Mouse (Mus musculus): ENCODE data around the gene Ccdc183. TPM values are rescaled to one million over a fixed set of nuclear protein-coding genes. Genes with fewer than 3 reads are reported as not detected.

Ccdc183 gene
- polyA plus RNA-seq, 2 experiments, result 0.08 TPM; not detected in 1

DNA sequence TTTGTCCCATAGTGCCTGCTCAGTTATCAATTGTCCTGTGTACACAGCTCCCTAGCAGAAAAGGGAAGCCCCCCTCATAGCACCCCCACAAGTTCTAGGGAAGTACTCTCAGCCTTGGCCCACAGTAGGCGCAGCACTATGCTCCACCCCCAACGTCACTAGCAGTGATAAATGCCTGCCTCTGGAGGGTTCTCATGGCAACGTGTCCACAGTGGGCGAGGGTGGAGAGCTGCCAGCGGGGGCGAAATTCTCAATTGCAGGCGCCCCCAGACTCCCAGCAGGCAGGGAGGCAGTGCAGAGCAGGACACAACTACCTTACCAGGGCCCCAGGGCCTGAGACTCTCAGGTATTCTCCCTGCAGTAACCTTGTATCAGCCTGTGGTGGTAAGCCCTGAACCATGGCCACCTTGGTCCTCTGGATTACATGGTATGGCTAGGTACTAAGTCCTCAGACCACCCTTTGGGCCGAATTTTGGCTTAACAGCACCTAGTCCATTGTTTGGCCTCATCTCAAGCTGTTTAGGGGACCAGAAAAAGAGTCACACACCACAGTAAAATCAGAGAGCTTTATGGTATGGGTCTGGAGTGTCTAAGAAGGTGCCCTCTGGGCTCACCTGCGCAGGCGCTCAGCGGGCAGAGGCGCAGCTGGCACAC is 34.9 kb downstream of the Ccdc183 start:
- DNase-seq (ENCODE audit: low read depth in 3 of 3, low spot score in 3 of 3), result no peak
- Histone ChIP-seq H3K27ac (no peak overlapping the region), H3K9ac (replicated peaks) (no peak overlapping the region), H3K36me3 (replicated peaks; ENCODE audit: control insufficient read depth, insufficient read depth, low read depth) (peaks cover 7% of the 10 kb centered on the region), H3K4me2 (ENCODE audit: low read depth) (no peak overlapping the region), H3K9me3 (ENCODE audit: control insufficient read depth, low read length) (no peaks in the 10 kb centered on the region), H3K4me1 (replicated peaks; ENCODE audit: control insufficient read depth in 2 of 2, insufficient read depth in 2 of 2, low read length in 1 of 2) (0 out of 4 replicates have a peak, but pooled peaks cover 0 to 2% of the 10 kb centered on the region in 2 experiments), H3K27me3 (ENCODE audit: control insufficient read depth, insufficient read depth, low read length) (peaks cover 36% of the 10 kb centered on the region), H3K4me3 (ENCODE audit: insufficient read depth in 1 of 2, low read depth in 2 of 2, low read length in 2 of 2) (no peak overlapping the region)
- 37% methylated on average over 12 of the region's 12 CpGs for WGBS (ENCODE audit: insufficient replicate concordance)
- no peak for ATAC-seq (ENCODE audit: insufficient read depth)
- no peak for TF ChIP-seq CTCF (IDR thresholded peaks at IDR 0.05; ENCODE audit: low read depth)
- TF ChIP-seq EP300 (IDR thresholded peaks at IDR 0.05; ENCODE audit: low read depth), result no peak

DNA sequence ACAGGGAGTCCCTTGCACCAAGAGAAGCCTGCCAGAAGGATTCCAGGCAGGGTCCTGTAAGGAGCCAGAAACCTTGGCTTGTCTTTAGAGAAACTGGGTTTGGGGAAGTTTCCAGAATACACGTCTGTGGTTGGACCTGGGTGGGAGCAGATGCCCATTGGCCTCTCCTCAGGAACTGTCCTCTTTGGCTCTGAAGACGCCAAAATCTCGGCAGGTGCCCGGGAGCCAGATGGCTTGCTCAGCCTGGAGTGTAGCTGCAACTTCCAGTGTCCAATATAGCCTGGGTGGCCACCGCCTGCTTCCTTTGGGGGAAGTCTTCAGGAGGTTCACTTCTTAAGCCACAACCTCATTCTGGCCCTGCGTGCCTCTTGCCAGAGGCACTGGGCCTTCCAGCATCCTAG is 35.6 kb downstream of the Ccdc183 start:
- Histone ChIP-seq H3K27me3 (ENCODE audit: control insufficient read depth, insufficient read depth, low read length) (peaks cover 42% of the 10 kb centered on the region), H3K9me3 (ENCODE audit: control insufficient read depth, low read length) (no peaks in the 10 kb centered on the region), H3K4me2 (ENCODE audit: low read depth) (no peak overlapping the region), H3K36me3 (replicated peaks; ENCODE audit: control insufficient read depth, insufficient read depth, low read depth) (peaks cover 7% of the 10 kb centered on the region), H3K27ac (no peak overlapping the region), H3K4me1 (replicated peaks; ENCODE audit: control insufficient read depth in 2 of 2, insufficient read depth in 2 of 2, low read length in 1 of 2) (0 out of 4 replicates have a peak, but pooled peaks cover 0 to 2% of the 10 kb centered on the region in 2 experiments), H3K4me3 (ENCODE audit: insufficient read depth in 1 of 2, low read depth in 2 of 2, low read length in 2 of 2) (no peak overlapping the region), H3K9ac (replicated peaks) (no peak overlapping the region)
- no peak for TF ChIP-seq EP300 (IDR thresholded peaks at IDR 0.05; ENCODE audit: low read depth)
- TF ChIP-seq CTCF (IDR thresholded peaks at IDR 0.05; ENCODE audit: low read depth), result no peak
- WGBS (ENCODE audit: insufficient replicate concordance), result 10% methylated on average over 6 of the region's 6 CpGs
- DNase-seq (ENCODE audit: low read depth in 3 of 3, low spot score in 3 of 3) (no peak), ATAC-seq (ENCODE audit: insufficient read depth) (0 out of 2 replicates have a peak, but pooled peaks have one; percentile 4)

DNA sequence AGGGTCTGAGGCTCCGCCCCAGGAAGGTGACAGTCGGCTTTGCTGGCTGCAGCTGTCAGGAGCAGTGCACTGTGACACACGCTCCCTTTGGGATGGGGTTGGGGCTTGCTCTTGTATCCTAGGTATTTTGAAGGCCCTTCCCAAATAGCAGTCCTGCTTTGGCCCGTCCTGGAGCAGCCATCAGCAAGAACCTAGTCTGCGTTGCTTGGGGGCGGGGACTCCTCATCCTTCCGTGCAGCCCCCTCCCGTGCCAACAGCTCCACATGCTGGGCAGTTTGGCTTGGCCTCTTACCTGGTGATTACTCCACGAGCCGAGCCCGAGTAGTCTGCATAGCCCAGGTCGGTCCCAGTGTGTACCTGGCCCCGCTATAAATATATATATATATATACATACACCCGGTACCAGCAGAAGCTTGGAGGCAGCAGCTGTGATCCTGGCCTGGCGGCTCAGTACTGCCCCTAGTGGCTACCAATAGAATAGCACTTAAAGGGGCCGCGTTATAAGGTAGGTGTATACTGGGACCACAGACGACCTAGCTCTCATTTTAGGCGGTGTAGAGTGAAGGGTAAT is 36.1 kb downstream of the Ccdc183 start, which contains the start of gene Ajm1:
Gene Ajm1, minus strand, starts transcription at position 464 of the 571 bp plus-strand sequence.
- Histone ChIP-seq H3K4me1 (replicated peaks; ENCODE audit: control insufficient read depth in 2 of 2, insufficient read depth in 2 of 2, low read length in 1 of 2) (0 out of 4 replicates have a peak, but pooled peaks cover 0 to 2% of the 10 kb centered on the region in 2 experiments), H3K9ac (replicated peaks) (no peak within 1 kb of the TSS), H3K4me3 (ENCODE audit: insufficient read depth in 1 of 2, low read depth in 2 of 2, low read length in 2 of 2) (peak within 1 kb of the TSS in 1 of 2 experiments; percentile 21; a peak in 2 of 4 replicates), H3K27me3 (ENCODE audit: control insufficient read depth, insufficient read depth, low read length) (peaks cover 48% of the 10 kb centered on the region), H3K36me3 (replicated peaks; ENCODE audit: control insufficient read depth, insufficient read depth, low read depth) (peaks cover 7% of the 10 kb centered on the region), H3K4me2 (ENCODE audit: low read depth) (peak within 1 kb of the TSS; percentile 50), H3K9me3 (ENCODE audit: control insufficient read depth, low read length) (no peaks in the 10 kb centered on the region), H3K27ac (no peak within 1 kb of the TSS)
- ATAC-seq (ENCODE audit: insufficient read depth) (peak; percentile 67), DNase-seq (ENCODE audit: low read depth in 3 of 3, low spot score in 3 of 3) (peak in 1 of 3 experiments; percentile 47)
- WGBS (ENCODE audit: insufficient replicate concordance), result 5% methylated on average over 19 of the region's 19 CpGs
- TF ChIP-seq CTCF (IDR thresholded peaks at IDR 0.05; ENCODE audit: low read depth), result peak; percentile 94
- TF ChIP-seq EP300 (IDR thresholded peaks at IDR 0.05; ENCODE audit: low read depth), result no peak

DNA sequence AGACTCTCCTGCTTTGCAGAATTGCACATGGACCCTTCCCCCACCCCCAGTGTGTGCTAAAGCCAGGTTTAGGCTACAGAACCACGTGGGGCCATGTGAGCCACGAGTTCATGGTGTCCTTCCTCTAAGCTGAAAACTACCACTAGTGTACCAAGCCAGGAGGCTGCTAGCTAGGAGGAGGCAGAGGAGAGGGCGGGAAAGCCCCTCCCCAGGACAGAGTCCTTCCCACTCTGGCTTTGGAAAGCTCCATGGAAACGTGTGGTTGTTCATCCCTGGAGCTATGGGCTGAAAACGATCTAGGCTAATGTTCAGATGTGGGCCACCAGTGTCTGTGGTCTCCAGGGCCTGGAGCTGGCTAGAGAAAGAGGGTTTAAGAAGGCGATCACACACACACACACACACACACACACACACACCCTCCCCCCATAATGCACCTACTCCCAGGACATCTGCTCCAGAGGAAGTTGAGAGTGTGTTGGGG is 36.8 kb downstream of the Ccdc183 start:
- H3K4me2 ChIP-seq (ENCODE audit: low read depth), result no peak overlapping the region
- DNase-seq (ENCODE audit: low read depth in 3 of 3, low spot score in 3 of 3) (no peak), ATAC-seq (ENCODE audit: insufficient read depth) (no peak)
- H3K9me3 ChIP-seq (ENCODE audit: control insufficient read depth, low read length), result no peaks in the 10 kb centered on the region
- peaks cover 0 to 5% of the 10 kb centered on the region in 2 experiments; a peak in 1 of 4 replicates for H3K4me1 ChIP-seq (replicated peaks; ENCODE audit: control insufficient read depth in 2 of 2, insufficient read depth in 2 of 2, low read length in 1 of 2)
- H3K27me3 ChIP-seq (ENCODE audit: control insufficient read depth, insufficient read depth, low read length), result peaks cover 55% of the 10 kb centered on the region
- no peak overlapping the region for H3K9ac ChIP-seq (replicated peaks)
- H3K36me3 ChIP-seq (replicated peaks; ENCODE audit: control insufficient read depth, insufficient read depth, low read depth), result peaks cover 7% of the 10 kb centered on the region
- H3K4me3 ChIP-seq (ENCODE audit: insufficient read depth in 1 of 2, low read depth in 2 of 2, low read length in 2 of 2), result no peak overlapping the region
- H3K27ac ChIP-seq, result no peak overlapping the region
- TF ChIP-seq EP300 (IDR thresholded peaks at IDR 0.05; ENCODE audit: low read depth) (no peak), CTCF (IDR thresholded peaks at IDR 0.05; ENCODE audit: low read depth) (no peak)
- WGBS (ENCODE audit: insufficient replicate concordance), result 27% methylated on average over 6 of the region's 6 CpGs

All from liver, embryonic 14.5 days (tissue).